Mouse (Mus musculus): Measurements from ENCODE around the gene Ddx11.

GRCm38 (mm10) chr17:66091392-66091791 lies 31.9 kb upstream of the Ddx11 start:
- TF ChIP-seq CTCF (IDR thresholded peaks at IDR 0.05; ENCODE audit: low read depth, low read length) = no peak
- no peak for TF ChIP-seq EP300 (IDR thresholded peaks at IDR 0.05; ENCODE audit: insufficient read depth, low read depth, low read length)
- no peak for TF ChIP-seq POLR2A (IDR thresholded peaks at IDR 0.05; ENCODE audit: insufficient read depth, low read length)
